ENCODE assay signal across 11 mouse cellular contexts in genomic region chr4:155357601-155358000, GRCm38 (mm10). TPM values are rescaled to one million over a fixed set of nuclear protein-coding genes. Genes with fewer than 3 reads are reported as not detected.
A peak's percentile ranks its signal among the peaks of the same experiment; 100 is the strongest.
DNase-seq lines count a peak whose midpoint lies in the region; ATAC-seq and TF ChIP-seq lines count a peak whose summit lies in the region.
"Had no signal": no experiment of that assay in that cellular context is flagged by ENCODE, and none has a peak within 500 bp of the region (broad histone marks: within the 10 kb centered on the region; RNA-seq: fewer than 3 reads in every experiment).

No protein-coding gene starts in this region.

- H3K4me1 ChIP-seq in kidney, postnatal 0 days (replicated peaks; ENCODE audit: insufficient read depth, low read length): no peaks in the 10 kb centered on the region
- no peaks in the 10 kb centered on the region for H3K4me1 ChIP-seq in kidney, embryonic 14.5 days (ENCODE audit: control insufficient read depth, insufficient read depth, low read length)

- intact Hi-C loops in heart, postnatal 36 days (cut with DNase I): no loop called here

- H3K4me3 ChIP-seq in kidney, postnatal 0 days (replicated peaks; ENCODE audit: low read depth, low read length): no peak overlapping the region
- H3K4me3 ChIP-seq in kidney, embryonic 14.5 days (ENCODE audit: low read length): no peak overlapping the region
- H3K4me3 ChIP-seq: embryonic facial prominence, embryonic 13.5 days; hindbrain, embryonic 15.5 days; limb, embryonic 10.5 days had no signal

- no peak for ATAC-seq in kidney, postnatal 0 days (replicated peaks; ENCODE audit: low FRiP score, low read depth)
- ATAC-seq in kidney, embryonic 14.5 days (ENCODE audit: low FRiP score, low TSS enrichment): no peak

- TF ChIP-seq CTCF in kidney, postnatal 0 days (IDR thresholded peaks at IDR 0.05; ENCODE audit: low read depth): peak; percentile 46
- TF ChIP-seq CTCF in brain, embryonic 14.5 days (IDR thresholded peaks at IDR 0.05; ENCODE audit: borderline replicate concordance, extremely low read depth, insufficient read depth, insufficient read length): peak; percentile 35; the same call in 1 of the 2 replicates

- H3K36me3 ChIP-seq in kidney, postnatal 0 days (ENCODE audit: insufficient read depth, low read length): no peaks in the 10 kb centered on the region
- no peaks in the 10 kb centered on the region for H3K36me3 ChIP-seq in kidney, embryonic 14.5 days (ENCODE audit: control insufficient read depth, insufficient read depth, low read length)
- H3K36me3 ChIP-seq: embryonic facial prominence, embryonic 13.5 days; hindbrain, embryonic 15.5 days; limb, embryonic 10.5 days had no signal

- no peak overlapping the region for H3K9ac ChIP-seq in kidney, postnatal 0 days (ENCODE audit: low read depth, low read length)
- no peak overlapping the region for H3K9ac ChIP-seq in kidney, embryonic 14.5 days (ENCODE audit: low read depth, low read length)
- H3K9ac ChIP-seq: embryonic facial prominence, embryonic 13.5 days; hindbrain, embryonic 15.5 days had no signal

- WGBS in kidney, postnatal 0 days: 51% methylated on average over 2 of the region's 2 CpGs
- WGBS in kidney, embryonic 14.5 days: 57% methylated on average over 2 of the region's 2 CpGs

- no peak overlapping the region for H3K4me2 ChIP-seq in kidney, postnatal 0 days (ENCODE audit: low read length)
- H3K4me2 ChIP-seq in kidney, embryonic 14.5 days (replicated peaks; ENCODE audit: low read depth, low read length): no peak overlapping the region
- H3K4me2 ChIP-seq: embryonic facial prominence, embryonic 13.5 days; hindbrain, embryonic 15.5 days had no signal

- no peak overlapping the region for H3K27ac ChIP-seq in kidney, postnatal 0 days
- no peak overlapping the region for H3K27ac ChIP-seq in kidney, embryonic 14.5 days (ENCODE audit: low read depth, low read length)
- H3K27ac ChIP-seq: embryonic facial prominence, embryonic 13.5 days; hindbrain, embryonic 15.5 days; limb, embryonic 10.5 days; macrophage had no signal

- H3K9me3 ChIP-seq in kidney, postnatal 0 days (replicated peaks; ENCODE audit: low read length): no peaks in the 10 kb centered on the region
- H3K9me3 ChIP-seq in kidney, embryonic 14.5 days (ENCODE audit: control insufficient read depth, low read length): no peaks in the 10 kb centered on the region
- H3K9me3 ChIP-seq: embryonic facial prominence, embryonic 13.5 days; hindbrain, embryonic 15.5 days; limb, embryonic 10.5 days had no signal

- DNase-seq in kidney, postnatal 0 days (ENCODE audit: low spot score): no peak
- peak; percentile 41 for DNase-seq in thymus, postnatal 4 days
- no peak for DNase-seq in thymus, postnatal 36 days
- no peak for DNase-seq in brain, embryonic 14.5 days (ENCODE audit: low read depth)
- DNase-seq in heart, postnatal 36 days: no peak
- DNase-seq in spleen, postnatal 10 days (ENCODE audit: low spot score in 2 of 2): no peak

- H3K27me3 ChIP-seq in kidney, postnatal 0 days (ENCODE audit: insufficient read depth, low read length): peaks cover 17% of the 10 kb centered on the region
- H3K27me3 ChIP-seq in kidney, embryonic 14.5 days (ENCODE audit: control insufficient read depth, insufficient read depth, low read length): peaks cover 34% of the 10 kb centered on the region

- no peak for TF ChIP-seq POLR2A in brain, embryonic 14.5 days (IDR thresholded peaks at IDR 0.05; ENCODE audit: borderline replicate concordance, extremely low read depth, insufficient read depth, insufficient read length, poor library complexity, severe bottlenecking)

RNA-seq across cellular contexts. Expression of gene Prkcz, which starts 3.6 kb away (rescaled TPM):
- polyA plus RNA-seq in kidney, postnatal 0 days (2015; fragmentation: Nextera tagmentation; extraction: Ambion mirVana): 20.2 and 22.4 TPM in 2 replicates
- polyA plus RNA-seq in kidney, embryonic 14.5 days (2014; fragmentation: Nextera tagmentation; extraction: Ambion mirVana): 7.8 and 10.2 TPM in 2 replicates
- 73.8 and 80.3 TPM in 2 replicates for polyA plus RNA-seq in brain, embryonic 14.5 days (2012; rRNA removed)
- 1 to 10 TPM; 1.7 to 2.8 TPM for total RNA-seq in heart, postnatal 36 days (2021)
- polyA plus RNA-seq: macrophage had no signal

RNA-seq across cellular contexts. Expression of gene Gabrd, which starts 40.3 kb away (rescaled TPM):
- 0.17 and 0.29 TPM in 2 replicates for polyA plus RNA-seq in kidney, postnatal 0 days (2015; fragmentation: Nextera tagmentation; extraction: Ambion mirVana)
- 0.07 TPM in 1 of 2 replicates, not detected in the other for polyA plus RNA-seq in kidney, embryonic 14.5 days (2014; fragmentation: Nextera tagmentation; extraction: Ambion mirVana)
- 0.36 and 1.2 TPM in 2 replicates for polyA plus RNA-seq in brain, embryonic 14.5 days (2012; rRNA removed)
- not detected for total RNA-seq in heart, postnatal 36 days (2021)
- polyA plus RNA-seq: embryonic facial prominence, embryonic 13.5 days; limb, embryonic 10.5 days had no signal

RNA-seq across cellular contexts. Expression of gene Cfap74, which starts 51.4 kb away (rescaled TPM):
- 0.62 and 0.74 TPM in 2 replicates for polyA plus RNA-seq in kidney, postnatal 0 days (2015; fragmentation: Nextera tagmentation; extraction: Ambion mirVana)
- polyA plus RNA-seq in kidney, embryonic 14.5 days (2014; fragmentation: Nextera tagmentation; extraction: Ambion mirVana): 2.2 and 2.3 TPM in 2 replicates
- 4.3 and 5.1 TPM in 2 replicates for polyA plus RNA-seq in brain, embryonic 14.5 days (2012; rRNA removed)
- under 1 TPM; 0.19 to 0.22 TPM for total RNA-seq in heart, postnatal 36 days (2021)
